Mouse (Mus musculus) gastrocnemius, adult 8-10 months (tissue): ENCODE data around the gene Naa25. TPM values are rescaled to one million over a fixed set of nuclear protein-coding genes. Genes with fewer than 3 reads are reported as not detected.
A peak's percentile ranks its signal among the peaks of the same experiment; 100 is the strongest.

Experiments used
- DNase-seq, 2 experiments: peaks; one replicate each; pipeline ENCODE4 v3.0.0; 2022; ENCODE audit warnings: low spot score in 2 of 2
- total RNA-seq, 4 experiments: library from RNA; stranded (reverse); gene quantifications; 2 replicates each; pipeline ENCODE4 v1.2.4; 2022

Gene Naa25
- total RNA-seq, 4 experiments from 2014 or later = 28.5 to 32.6 (median 30.3) TPM

DNA sequence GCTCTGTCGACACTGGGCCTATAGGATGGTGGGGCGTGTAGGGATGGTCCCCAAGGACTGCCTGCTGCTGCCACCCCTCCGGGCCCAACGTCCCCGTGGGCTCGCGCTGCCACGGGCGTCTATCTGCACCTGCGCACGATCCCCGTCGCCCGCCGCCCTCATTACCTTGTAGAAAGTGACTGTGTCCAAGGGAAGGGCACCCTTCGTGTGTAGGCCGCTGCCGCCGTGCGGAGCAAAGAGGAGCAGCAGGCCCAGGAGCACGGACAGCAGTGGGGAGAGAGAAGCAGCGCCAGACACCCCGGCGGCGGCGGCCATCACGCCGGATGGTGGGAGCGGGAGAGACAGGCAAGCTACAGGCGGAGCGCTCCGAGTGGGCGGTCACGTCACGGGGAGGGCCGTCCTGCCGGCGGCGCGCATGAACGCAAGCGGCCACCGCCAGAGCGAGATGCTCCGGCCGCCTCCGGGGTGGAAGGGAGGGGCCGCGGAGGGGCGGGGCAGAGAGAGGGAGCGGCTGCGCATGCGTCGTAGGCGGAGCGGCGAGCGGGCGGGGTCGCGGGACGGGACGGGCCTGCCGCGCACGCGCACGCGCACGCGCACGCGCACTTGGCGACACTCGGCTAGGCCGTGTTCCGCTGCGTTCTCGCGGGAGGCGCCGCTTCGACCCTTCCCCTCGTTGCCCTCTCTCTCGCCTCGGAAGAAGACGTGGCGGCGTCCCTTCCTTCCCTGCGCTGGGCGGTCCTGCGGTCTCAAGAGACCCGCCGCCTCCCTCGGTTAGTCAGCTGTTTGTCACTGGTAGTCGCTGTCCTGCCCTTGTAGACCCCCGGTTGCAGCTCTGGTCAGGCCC is 54.5 kb downstream of the Naa25 start, which contains the start of gene Erp29:
Gene Erp29, minus strand, starts transcription at position 481 of the 844 bp plus-strand sequence.
- peak; percentile 96 for DNase-seq

DNA sequence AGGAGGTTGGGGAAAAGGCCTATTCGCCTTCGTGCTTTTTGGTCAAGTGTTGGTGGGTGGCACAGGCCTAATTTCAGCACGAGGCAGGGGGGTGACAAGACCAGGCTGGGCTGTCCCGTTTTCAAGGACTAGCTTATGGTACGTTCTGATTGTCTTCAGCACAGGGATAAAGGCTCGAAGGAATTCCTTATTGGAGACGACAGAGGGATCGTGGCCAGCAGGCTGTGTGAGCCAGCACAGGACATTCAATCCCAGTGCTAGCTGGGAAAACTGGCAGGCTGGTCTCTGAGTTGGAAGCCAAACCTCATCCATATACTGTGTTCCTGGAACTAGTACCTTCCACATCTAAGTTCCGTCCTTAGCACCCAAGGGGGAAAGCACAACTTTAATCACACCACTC is 55.2 kb downstream of the Naa25 start:
- DNase-seq = peak; percentile 68 to 77

DNA sequence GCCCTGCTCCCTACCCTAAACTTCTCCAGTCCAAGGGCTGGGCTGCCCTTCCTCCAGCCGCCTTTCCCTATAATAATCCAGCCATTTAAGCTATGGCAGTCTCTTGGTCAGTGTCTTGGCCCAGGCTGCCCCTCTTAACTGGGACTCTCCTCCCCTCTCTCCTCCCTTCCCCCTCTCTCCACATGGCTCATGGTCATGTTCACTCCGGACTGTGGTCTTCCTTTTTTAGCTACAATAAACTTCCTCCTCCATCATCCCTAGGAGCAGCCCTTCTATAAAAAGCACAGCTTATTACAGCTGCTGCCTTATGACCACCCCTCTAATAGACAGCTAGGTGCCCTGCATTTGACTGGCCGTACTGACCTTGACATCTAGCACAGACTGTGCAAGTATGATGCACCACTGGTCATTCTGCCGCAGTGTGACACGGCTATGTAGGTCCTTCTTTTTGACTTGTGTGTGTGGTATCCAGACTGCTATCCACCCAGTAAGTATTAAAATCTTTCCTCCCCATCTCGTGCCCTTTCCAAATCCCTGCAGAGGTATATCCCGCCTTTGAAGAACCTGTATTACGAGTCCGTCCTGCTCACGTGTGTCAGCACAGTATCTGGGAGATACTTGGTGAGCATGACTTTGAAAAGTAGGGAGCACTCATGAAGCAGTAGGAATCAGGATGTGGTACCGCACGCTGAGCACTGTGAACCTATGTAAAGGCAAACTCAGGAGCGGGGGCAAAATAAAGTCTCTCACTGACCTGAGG is 56.2 kb downstream of the Naa25 start:
- no peak for DNase-seq

DNA sequence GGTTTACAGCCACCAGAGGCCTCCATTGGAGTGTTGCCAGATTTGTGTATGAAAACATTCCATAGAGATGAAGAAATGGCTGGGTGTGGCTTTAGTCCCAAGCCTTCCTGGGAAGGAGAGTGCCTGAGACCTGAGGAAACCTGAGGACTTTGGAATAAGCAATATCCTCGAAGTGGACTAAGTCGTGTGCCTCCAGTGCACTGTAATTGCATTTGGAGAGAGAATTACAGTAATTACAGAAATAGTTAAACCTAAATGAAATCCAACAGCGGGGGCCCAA is 56.7 kb downstream of the Naa25 start:
- DNase-seq = no peak

DNA sequence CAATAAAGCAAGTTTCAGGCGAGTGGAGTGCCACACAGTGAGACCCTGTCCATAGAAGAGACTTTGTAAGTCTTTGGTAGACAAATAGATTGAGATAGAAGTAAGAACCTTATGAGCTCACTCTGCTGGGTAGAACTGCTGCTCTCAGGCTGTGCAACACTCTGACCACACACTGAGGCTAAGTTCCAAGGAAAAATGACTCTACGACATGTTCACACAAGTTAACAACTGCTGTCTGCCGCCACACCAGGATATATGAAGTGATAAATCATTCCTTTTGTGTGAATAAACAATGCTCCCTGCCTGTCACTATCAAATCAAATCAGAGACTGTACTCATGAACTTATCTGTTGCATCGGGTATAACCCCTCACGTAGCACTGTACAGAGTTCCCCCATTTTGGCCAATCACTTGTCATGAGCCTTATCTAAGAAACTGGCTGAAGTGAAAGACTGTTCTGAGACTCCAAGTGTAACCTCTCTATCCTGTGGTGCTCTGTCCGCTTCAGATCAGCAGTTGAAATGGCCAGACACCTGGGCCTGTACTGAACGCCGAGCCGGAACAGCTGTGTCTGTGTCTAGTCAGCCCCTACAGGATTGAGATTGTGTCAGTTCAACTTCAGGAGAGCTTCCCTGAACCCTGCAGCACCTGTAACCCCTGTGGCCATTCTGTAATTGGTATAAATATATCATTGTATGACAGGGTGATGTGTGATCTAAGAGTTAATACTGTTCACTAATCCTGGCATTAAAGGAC is 58.0 kb downstream of the Naa25 start:
- no peak for DNase-seq

DNA sequence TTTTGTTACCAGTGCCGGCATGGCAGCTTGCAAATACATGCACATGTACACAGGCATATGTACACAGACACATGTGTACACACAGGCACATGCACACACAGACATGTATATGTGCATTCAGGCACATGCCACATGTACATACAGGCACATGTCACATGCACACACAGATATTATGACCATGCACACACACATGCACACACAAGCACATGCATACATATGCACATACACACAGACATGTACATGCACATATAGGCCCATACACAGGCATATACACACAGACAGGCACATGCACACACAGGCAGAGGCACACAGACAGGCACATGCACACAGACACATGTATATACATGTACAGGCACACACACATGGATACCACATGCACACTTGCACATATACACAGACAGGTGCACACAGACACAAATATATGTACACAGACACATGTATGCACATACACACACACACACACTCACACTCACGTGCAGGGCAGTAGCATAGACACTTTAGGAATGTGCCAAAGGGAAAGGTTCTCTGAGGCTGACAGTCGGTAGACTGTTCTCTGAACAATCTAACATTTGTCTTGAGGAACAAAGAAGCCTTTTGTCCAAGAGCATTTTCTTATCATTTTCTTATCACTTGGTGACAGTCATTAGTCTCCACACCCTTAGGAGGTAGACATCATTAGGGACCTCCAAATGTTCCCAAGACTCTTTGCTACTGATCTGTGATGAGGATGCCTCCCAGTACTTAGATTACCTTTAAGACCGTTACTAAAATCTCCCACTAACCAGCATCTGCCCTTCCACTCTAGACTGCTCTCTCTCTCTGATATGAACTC is 63.8 kb downstream of the Naa25 start:
- no peak for DNase-seq

DNA sequence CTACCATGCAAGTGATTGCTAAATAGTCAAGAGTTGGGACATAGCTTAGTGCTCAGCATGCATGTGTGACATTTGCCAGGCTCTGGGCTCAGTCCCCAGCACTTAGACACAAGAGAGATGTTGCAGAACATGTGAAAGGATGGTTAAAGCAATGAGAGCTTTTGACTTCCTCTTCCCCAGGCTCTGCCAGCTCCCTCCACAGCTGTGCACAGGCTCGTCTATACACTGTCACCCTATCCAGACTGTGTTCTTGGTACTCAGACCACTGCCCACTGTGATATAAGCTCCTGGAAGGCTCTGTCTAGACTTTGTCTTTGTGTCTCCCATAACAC is 64.4 kb downstream of the Naa25 start:
- DNase-seq = no peak

DNA sequence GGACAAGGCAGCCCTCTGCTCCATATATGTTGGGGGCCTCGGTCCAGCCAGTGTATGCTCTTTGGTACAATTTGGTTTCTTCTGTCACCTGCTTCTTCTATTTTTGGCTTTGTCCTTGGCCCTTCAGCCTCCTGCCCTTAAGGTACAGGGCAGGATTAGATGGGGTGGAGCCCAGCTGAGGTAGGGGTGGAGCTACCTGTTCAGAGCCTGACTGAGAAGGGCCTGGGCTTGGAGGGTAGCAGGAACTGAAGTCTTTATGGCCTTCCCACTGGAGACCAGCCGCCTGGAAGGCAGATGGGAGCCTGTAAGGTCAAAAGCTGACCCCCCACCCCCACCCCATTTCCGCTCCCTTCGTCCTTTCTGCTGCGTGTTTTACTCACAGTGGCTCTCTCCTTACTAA is 65.2 kb downstream of the Naa25 start:
- no peak for DNase-seq

DNA sequence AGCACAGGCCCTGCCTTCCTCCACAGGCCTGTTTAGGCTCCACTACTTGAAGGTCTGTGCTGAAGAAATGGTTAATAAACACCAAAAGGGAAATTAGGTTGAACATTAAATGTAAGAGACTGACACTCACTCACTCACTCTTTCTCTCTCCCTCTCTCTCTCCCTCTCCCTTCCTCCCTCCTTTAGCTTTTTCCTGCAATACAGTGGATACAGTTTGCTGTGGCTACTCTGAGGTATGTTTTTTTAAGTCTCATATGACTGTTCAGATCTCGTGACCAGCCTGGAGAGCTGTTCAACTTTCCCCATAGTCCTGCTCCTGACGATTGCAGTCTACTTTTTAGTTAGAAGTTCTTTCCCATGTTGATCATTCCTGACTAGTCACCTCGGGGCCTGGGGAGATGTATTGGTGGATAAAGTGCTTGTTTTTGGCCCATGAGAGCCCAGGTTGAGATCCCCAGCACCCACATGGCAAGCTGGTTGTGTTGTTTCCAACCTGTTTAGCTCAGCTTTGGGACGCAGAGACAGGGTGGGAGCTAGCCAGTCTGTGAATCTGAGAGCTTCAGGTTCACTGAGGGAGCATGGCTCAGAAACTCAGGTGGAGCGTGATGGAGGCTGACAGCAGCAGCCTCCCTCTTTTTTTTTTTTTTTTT is 66.0 kb downstream of the Naa25 start:
- DNase-seq = no peak

DNA sequence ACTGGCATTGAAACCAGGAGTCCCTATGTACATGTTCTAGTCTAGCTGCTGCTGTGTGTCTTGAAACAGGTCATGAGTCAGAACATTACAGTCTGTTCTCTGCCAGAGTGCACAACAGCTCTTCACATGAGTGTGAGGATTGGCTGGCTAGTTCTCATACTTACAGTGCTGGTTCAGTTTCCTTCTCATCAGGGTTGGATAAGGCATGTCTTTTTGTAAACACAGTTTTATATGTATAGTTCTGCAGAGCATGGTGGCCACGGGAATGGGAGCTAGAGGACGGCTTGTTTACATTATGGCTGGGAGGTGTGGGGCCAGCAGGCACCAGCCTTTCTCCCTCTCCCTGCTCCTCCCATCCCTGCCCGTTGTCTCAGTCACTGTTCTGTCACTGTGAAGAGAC is 71.8 kb downstream of the Naa25 start:
- DNase-seq = no peak

DNA sequence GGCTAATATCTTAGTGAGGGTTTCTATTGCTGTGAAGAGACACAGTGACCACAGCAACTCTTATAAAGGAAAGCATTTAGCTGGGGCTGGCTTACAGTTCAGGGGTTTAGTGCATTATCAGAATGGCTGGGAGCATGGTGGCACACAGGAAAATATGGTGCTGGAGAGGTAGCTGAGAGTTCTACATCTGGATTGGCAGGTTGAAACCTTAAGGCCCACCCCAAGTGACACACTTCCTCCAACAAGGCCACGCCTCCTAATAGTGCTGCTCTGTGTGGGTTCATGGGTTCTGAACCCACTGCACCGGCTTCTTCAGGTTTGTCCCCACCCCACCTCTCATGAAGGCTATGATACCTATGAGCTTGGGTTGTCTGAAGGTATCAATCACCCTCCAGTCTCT is 74.7 kb downstream of the Naa25 start:
- no peak for DNase-seq

DNA sequence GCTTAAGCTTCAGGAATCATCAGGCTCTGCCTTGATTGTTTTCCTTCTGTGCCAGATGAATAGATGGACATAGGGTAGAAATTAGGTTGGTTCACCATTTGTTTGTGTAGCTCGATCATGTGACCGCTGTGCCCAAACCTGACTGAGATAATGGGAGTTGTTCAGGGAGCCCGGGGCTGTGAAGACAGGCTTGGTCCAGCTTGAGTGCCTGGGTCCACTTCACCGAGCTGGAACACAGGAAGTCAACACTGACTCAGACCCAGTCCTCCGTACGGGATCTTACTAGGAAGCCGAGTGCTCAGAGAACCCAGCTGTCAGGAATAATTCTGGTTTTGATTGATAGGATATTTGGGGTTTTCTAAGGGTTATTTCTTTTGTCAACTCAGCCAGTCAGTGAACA is 76.9 kb downstream of the Naa25 start:
- no peak for DNase-seq

DNA sequence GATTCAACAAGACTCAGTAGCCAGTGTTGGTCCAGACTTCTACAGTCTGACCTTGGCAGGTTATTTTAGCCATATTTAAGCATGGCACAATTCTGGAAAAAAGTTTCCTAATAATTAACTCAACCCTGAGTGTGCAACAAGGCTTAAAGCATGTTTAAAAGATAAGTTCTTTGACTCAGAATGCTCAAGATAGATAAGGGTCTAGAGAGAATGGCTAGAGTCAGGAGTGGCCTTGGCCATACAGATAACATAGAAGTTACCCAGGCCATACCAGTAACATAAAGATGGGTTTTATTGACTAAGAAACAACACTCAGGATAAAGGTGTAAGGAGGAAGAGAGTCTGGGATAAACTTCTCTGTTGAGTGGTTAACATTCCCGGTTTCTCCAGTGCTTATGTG is 78.3 kb downstream of the Naa25 start:
- DNase-seq = no peak

DNA sequence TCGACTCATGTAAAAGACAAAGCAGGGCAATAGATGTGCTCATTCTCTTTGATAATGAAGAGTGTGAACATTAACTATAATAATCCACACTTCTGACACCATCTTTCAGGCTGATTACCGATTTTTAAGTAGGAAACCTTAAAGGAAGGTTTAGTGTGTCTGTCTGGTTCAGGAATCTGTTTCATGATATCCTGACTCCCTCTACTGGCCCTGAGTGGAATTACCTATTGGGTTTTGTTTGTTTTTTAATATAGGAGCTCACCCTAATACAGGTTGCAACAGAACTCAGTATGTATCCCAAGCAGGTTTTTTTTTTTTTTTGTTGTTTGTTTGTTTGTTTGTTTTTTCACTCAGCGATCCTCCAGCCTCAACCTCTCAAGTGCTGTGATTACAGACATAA is 79.9 kb downstream of the Naa25 start:
- no peak for DNase-seq

DNA sequence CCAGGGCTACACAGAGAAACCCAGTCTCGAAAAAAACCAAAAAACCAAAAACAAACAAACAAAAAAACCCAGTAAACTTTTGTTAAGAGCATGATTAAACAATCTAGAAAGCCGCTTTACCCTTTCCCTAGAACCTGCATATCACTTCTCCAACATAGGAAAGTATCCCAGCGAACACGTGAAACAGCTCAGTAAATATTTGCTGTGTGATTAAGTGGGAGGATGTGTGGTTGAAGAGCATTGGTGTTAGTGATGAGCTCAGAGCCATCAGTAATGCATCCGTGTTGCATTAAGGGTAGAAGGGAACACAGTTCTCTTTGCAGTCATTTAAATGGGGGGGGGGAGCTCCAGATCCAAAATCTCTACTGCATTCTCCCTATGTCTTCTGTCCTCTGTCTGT is 87.1 kb downstream of the Naa25 start:
- no peak for DNase-seq

DNA sequence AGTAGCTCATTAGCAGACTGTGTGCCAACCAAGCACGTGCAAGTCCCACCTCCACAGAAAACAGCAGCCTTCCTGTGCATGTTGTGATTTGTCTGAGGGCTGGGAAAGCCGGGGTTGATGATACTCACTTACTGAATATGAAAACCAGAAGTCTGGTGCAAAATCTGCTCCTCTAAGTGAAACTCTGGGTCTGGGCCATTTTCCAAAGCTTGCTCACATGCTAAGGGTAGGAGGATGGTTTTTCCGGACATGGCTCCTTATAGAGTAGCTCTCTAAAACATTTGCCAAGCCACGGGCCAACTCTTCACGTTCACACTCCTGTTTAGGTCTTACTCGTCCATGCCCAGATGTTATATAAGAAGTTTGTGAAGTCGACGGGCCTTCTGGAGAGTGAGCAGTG is 95.6 kb downstream of the Naa25 start:
- DNase-seq = no peak

Other genes with a start within 250 kb of the Naa25 start
- 10 to 100 TPM; 60.1 to 89.9 (median 74.9) TPM for gene Ptpn11, start 206.5 kb upstream of the Naa25 start, total RNA-seq
- gene Rpl6, start 193.5 kb upstream of the Naa25 start, total RNA-seq = 100 to 1,000 TPM; 405 to 594 (median 505) TPM
- 10 to 100 TPM; 12.3 to 16.7 (median 13.9) TPM for gene Hectd4, start 177.7 kb upstream of the Naa25 start, total RNA-seq
- 10 to 100 TPM; 37.4 to 45.4 (median 40.5) TPM for gene Trafd1, start 12.3 kb upstream of the Naa25 start, total RNA-seq
- 1 to 10 TPM; 6.3 to 9.3 (median 8.5) TPM for gene Tmem116, start 54.0 kb downstream of the Naa25 start, total RNA-seq
- gene Erp29, start 54.6 kb downstream of the Naa25 start, total RNA-seq = 10 to 100 TPM; 30.5 to 34.9 (median 31.1) TPM
- gene Adam1b, start 105.5 kb downstream of the Naa25 start, total RNA-seq = not detected
- 1 to 10 TPM; 1.1 to 1.9 (median 1.5) TPM for gene Adam1a, start 147.5 kb downstream of the Naa25 start, total RNA-seq
- under 1 TPM in 1 of 4 experiments, not detected in 3; 0.94 TPM for gene Gm42878, start 147.5 kb downstream of the Naa25 start, total RNA-seq
- 100 to 1,000 TPM; 112 to 152 (median 133) TPM for gene Mapkapk5, start 148.0 kb downstream of the Naa25 start, total RNA-seq
- 100 to 1,000 TPM; 112 to 210 (median 157) TPM for gene Aldh2, start 195.9 kb downstream of the Naa25 start, total RNA-seq
- gene Acad12, start 221.0 kb downstream of the Naa25 start, total RNA-seq = 10 to 100 TPM; 23.7 to 31.0 (median 28.0) TPM